ENCODE assay signal across 8 mouse cellular contexts in the genomic region with DNA sequence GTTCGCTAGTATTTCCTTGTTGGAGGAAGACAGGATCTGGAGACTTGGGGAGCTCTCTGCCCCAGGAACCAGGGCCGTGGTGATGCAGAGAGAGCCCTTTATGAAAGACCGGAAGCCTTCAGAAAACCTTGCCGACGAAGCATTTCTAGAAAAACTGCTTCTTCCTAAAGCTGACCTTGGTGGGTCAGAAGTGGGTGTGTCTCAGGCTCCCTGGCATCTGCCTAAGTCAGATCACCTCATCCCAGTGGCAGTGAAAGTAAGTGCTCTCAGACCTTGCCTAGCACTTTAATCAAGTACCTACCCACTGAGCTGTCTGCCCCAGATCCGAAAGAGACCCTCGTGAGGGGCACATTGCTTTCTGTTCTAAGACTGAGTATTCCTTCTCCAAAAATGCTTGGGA. TPM values are rescaled to one million over a fixed set of nuclear protein-coding genes. Genes with fewer than 3 reads are reported as not detected.
DNase-seq lines count a peak whose midpoint lies in the region; ATAC-seq and TF ChIP-seq lines count a peak whose summit lies in the region.

No protein-coding gene starts in this region.

- H3K9me3 ChIP-seq in lung, postnatal 0 days (ENCODE audit: low read length) = no peaks in the 10 kb centered on the region
- no peaks in the 10 kb centered on the region for H3K9me3 ChIP-seq in limb, embryonic 13.5 days
- H3K9me3 ChIP-seq in stomach, embryonic 14.5 days (ENCODE audit: control insufficient read depth, low read depth, low read length) = no peaks in the 10 kb centered on the region

- H3K36me3 ChIP-seq in lung, postnatal 0 days (ENCODE audit: insufficient read depth, low read length) = peaks cover 8% of the 10 kb centered on the region; the same call in 1 of the 2 replicates
- H3K36me3 ChIP-seq in limb, embryonic 13.5 days = peaks cover 35% of the 10 kb centered on the region
- peaks cover 12% of the 10 kb centered on the region; the same call in 1 of the 2 replicates for H3K36me3 ChIP-seq in stomach, embryonic 14.5 days (ENCODE audit: control insufficient read depth, insufficient read depth, low read length)

- peak overlapping the region; percentile 87 for H3K4me2 ChIP-seq in lung, postnatal 0 days (replicated peaks; ENCODE audit: low read depth, low read length)
- peak overlapping the region; percentile 89 for H3K4me2 ChIP-seq in limb, embryonic 13.5 days (replicated peaks)
- H3K4me2 ChIP-seq in stomach, embryonic 14.5 days (replicated peaks; ENCODE audit: low read depth, low read length) = peak overlapping the region; percentile 88

- H3K9ac ChIP-seq in lung, postnatal 0 days (replicated peaks; ENCODE audit: low read depth) = no peak overlapping the region
- peak overlapping the region; percentile 90 for H3K9ac ChIP-seq in limb, embryonic 13.5 days
- no peak overlapping the region for H3K9ac ChIP-seq in stomach, embryonic 14.5 days (replicated peaks; ENCODE audit: low read depth, low read length)

- no peak for TF ChIP-seq EP300 in lung, postnatal 0 days (IDR thresholded peaks at IDR 0.05)

- H3K4me3 ChIP-seq in lung, postnatal 0 days (ENCODE audit: low read depth, low read length) = no peak overlapping the region
- peak overlapping the region; percentile 86 for H3K4me3 ChIP-seq in limb, embryonic 13.5 days
- peak overlapping the region; percentile 87; the same call in 1 of the 2 replicates for H3K4me3 ChIP-seq in stomach, embryonic 14.5 days (ENCODE audit: low read depth, low read length)

- no peak for ATAC-seq in CD4-positive, CD25-positive, alpha-beta regulatory T cell, adult 4 months
- no peak for ATAC-seq in lung, postnatal 0 days
- no peak for ATAC-seq in limb, embryonic 13.5 days (ENCODE audit: low FRiP score, low read depth)
- no peak for ATAC-seq in stomach, embryonic 14.5 days (ENCODE audit: insufficient number of reproducible peaks, insufficient read depth, low FRiP score, low read depth)

- H3K27ac ChIP-seq in lung, postnatal 0 days (ENCODE audit: low read length) = no peak overlapping the region
- no peak overlapping the region for H3K27ac ChIP-seq in limb, embryonic 13.5 days
- H3K27ac ChIP-seq in stomach, embryonic 14.5 days (ENCODE audit: low read length) = no peak overlapping the region

- no peak for TF ChIP-seq CTCF in lung, postnatal 0 days (IDR thresholded peaks at IDR 0.05)

- WGBS in lung, postnatal 0 days = 65% methylated on average over 7 of the region's 7 CpGs
- 79% methylated on average over 7 of the region's 7 CpGs for WGBS in limb, embryonic 13.5 days
- WGBS in stomach, embryonic 14.5 days = 71% methylated on average over 7 of the region's 7 CpGs

- no peaks in the 10 kb centered on the region for H3K27me3 ChIP-seq in lung, postnatal 0 days (replicated peaks; ENCODE audit: insufficient read depth, low read length)
- no peaks in the 10 kb centered on the region for H3K27me3 ChIP-seq in limb, embryonic 13.5 days
- no peaks in the 10 kb centered on the region for H3K27me3 ChIP-seq in stomach, embryonic 14.5 days (ENCODE audit: control insufficient read depth, insufficient read depth, low read length)

- peaks cover 6% of the 10 kb centered on the region; the same call in 1 of the 2 replicates for H3K4me1 ChIP-seq in lung, postnatal 0 days (ENCODE audit: insufficient read depth, low read depth, low read length)
- peaks cover 10% of the 10 kb centered on the region for H3K4me1 ChIP-seq in limb, embryonic 13.5 days
- H3K4me1 ChIP-seq in stomach, embryonic 14.5 days (ENCODE audit: control insufficient read depth, insufficient read depth, low read length) = peaks cover 8% of the 10 kb centered on the region

- peak; percentile 6 for DNase-seq in CD4-positive, CD25-positive, alpha-beta regulatory T cell, adult 2 months (ENCODE audit: low read depth, low spot score)
- no peak for DNase-seq in lung, postnatal 0 days (ENCODE audit: low spot score)
- DNase-seq in lung, postnatal 14 days = no peak
- no peak for DNase-seq in ovary, postnatal 10 days (ENCODE audit: low spot score)
- DNase-seq in kidney, adult 11 months = no peak

RNA-seq across cellular contexts. Expression of a gene that starts 1.3 kb away (rescaled TPM):
- 10 to 100 TPM; 27.8 to 29.7 TPM for polyA plus RNA-seq in CD4-positive, CD25-positive, alpha-beta regulatory T cell, adult 4 months (2017; shearing (Covaris generic))
- 24.6 and 25.7 TPM in 2 replicates for polyA plus RNA-seq in lung, postnatal 0 days (2015; fragmentation: Nextera tagmentation; extraction: Ambion mirVana)
- 41.9 and 42.8 TPM in 2 replicates for polyA plus RNA-seq in limb, embryonic 13.5 days (2015; fragmentation: Nextera tagmentation; extraction: Ambion mirVana)
- polyA plus RNA-seq in stomach, embryonic 14.5 days (2014; fragmentation: Nextera tagmentation; extraction: Ambion mirVana) = 28.1 and 29.5 TPM in 2 replicates

RNA-seq across cellular contexts. Expression of a gene that starts 10.6 kb away (rescaled TPM):
- not detected for polyA plus RNA-seq in CD4-positive, CD25-positive, alpha-beta regulatory T cell, adult 4 months (2017; shearing (Covaris generic))
- polyA plus RNA-seq in lung, postnatal 0 days (2015; fragmentation: Nextera tagmentation; extraction: Ambion mirVana) = 0.75 and 0.89 TPM in 2 replicates
- polyA plus RNA-seq in limb, embryonic 13.5 days (2015; fragmentation: Nextera tagmentation; extraction: Ambion mirVana) = 1.0 and 3.4 TPM in 2 replicates
- polyA plus RNA-seq in stomach, embryonic 14.5 days (2014; fragmentation: Nextera tagmentation; extraction: Ambion mirVana) = 0.50 and 0.62 TPM in 2 replicates

RNA-seq across cellular contexts. Expression of a gene that starts 17.3 kb away (rescaled TPM):
- polyA plus RNA-seq in CD4-positive, CD25-positive, alpha-beta regulatory T cell, adult 4 months (2017; shearing (Covaris generic)) = under 1 TPM in 1 of 2 experiments, not detected in 1; 0.65 TPM
- polyA plus RNA-seq in lung, postnatal 0 days (2015; fragmentation: Nextera tagmentation; extraction: Ambion mirVana) = 13.4 and 13.8 TPM in 2 replicates
- 25.8 and 30.1 TPM in 2 replicates for polyA plus RNA-seq in limb, embryonic 13.5 days (2015; fragmentation: Nextera tagmentation; extraction: Ambion mirVana)
- 22.2 and 23.6 TPM in 2 replicates for polyA plus RNA-seq in stomach, embryonic 14.5 days (2014; fragmentation: Nextera tagmentation; extraction: Ambion mirVana)

RNA-seq across cellular contexts. Expression of a gene that starts 17.4 kb away (rescaled TPM):
- polyA plus RNA-seq in CD4-positive, CD25-positive, alpha-beta regulatory T cell, adult 4 months (2017; shearing (Covaris generic)) = 10 to 100 TPM; 46.2 to 69.9 TPM
- 267 and 287 TPM in 2 replicates for polyA plus RNA-seq in lung, postnatal 0 days (2015; fragmentation: Nextera tagmentation; extraction: Ambion mirVana)
- 333 and 336 TPM in 2 replicates for polyA plus RNA-seq in limb, embryonic 13.5 days (2015; fragmentation: Nextera tagmentation; extraction: Ambion mirVana)
- 337 and 395 TPM in 2 replicates for polyA plus RNA-seq in stomach, embryonic 14.5 days (2014; fragmentation: Nextera tagmentation; extraction: Ambion mirVana)
